Mouse (Mus musculus): ENCODE results near the gene Spz1.
A peak's percentile ranks its signal among the peaks of the same experiment; 100 is the strongest.

Spz1 gene

GRCm38 (mm10) chr13:92578210-92578609, 2.2 kb upstream of the Spz1 start:
- DNase-seq = no peak

- no peak for DNase-seq
Measured at GRCm38 (mm10) chr13:92576688-92577087, 716 bp upstream of the Spz1 start.

GRCm38 (mm10) chr13:92559429-92559828, 16.5 kb downstream of the Spz1 start:
- DNase-seq = no peak

- no peak for DNase-seq
Measured at GRCm38 (mm10) chr13:92557229-92557628, 18.7 kb downstream of the Spz1 start.

- DNase-seq = no peak
Measured at GRCm38 (mm10) chr13:92556458-92557126, 19.4 kb downstream of the Spz1 start.

- DNase-seq = no peak
Measured at GRCm38 (mm10) chr13:92547093-92547492, 28.9 kb downstream of the Spz1 start.

GRCm38 (mm10) chr13:92540997-92541396, 35.0 kb downstream of the Spz1 start:
- DNase-seq = no peak

- no peak for DNase-seq
Measured at GRCm38 (mm10) chr13:92539126-92539525, 36.8 kb downstream of the Spz1 start.

GRCm38 (mm10) chr13:92533801-92534200, 42.2 kb downstream of the Spz1 start:
- DNase-seq = no peak

- DNase-seq = no peak
Measured at GRCm38 (mm10) chr13:92532216-92532615, 43.8 kb downstream of the Spz1 start.

- no peak for DNase-seq
Measured at GRCm38 (mm10) chr13:92531237-92531636, 44.7 kb downstream of the Spz1 start.

- peak; percentile 100 for DNase-seq
Measured at GRCm38 (mm10) chr13:92530721-92531211, 45.2 kb downstream of the Spz1 start, which contains the start of gene Zfyve16. Zfyve16 (minus strand) TSS chr13:92530868.

- DNase-seq = no peak
Measured at GRCm38 (mm10) chr13:92529828-92530720, 45.9 kb downstream of the Spz1 start.
